Mouse (Mus musculus): ENCODE measurements around the gene Tagln2. TPM values are rescaled to one million over a fixed set of nuclear protein-coding genes. Genes with fewer than 3 reads are reported as not detected.

The Tagln2 gene
- polyA plus RNA-seq, 1 experiment from 2014 or later = 177 TPM

- Histone ChIP-seq H3K4me3 (no peak overlapping the region), H3K4me1 (0 out of 2 replicates have a peak, but pooled peaks cover 11% of the 10 kb centered on the region), H3K4me2 (no peak overlapping the region), H3K27me3 (replicated peaks) (no peaks in the 10 kb centered on the region), H3K9ac (no peak overlapping the region), H3K36me3 (no peaks in the 10 kb centered on the region), H3K9me3 (replicated peaks) (no peaks in the 10 kb centered on the region), H3K27ac (no peak overlapping the region)
- ATAC-seq = 0 out of 2 replicates have a peak, but pooled peaks have one; percentile 21
- 33% methylated on average over 16 of the region's 16 CpGs for WGBS (ENCODE audit: insufficient replicate concordance)
Measured at GRCm38 (mm10) chr1:172463387-172464333, 36.2 kb upstream of the Tagln2 start.

DNA sequence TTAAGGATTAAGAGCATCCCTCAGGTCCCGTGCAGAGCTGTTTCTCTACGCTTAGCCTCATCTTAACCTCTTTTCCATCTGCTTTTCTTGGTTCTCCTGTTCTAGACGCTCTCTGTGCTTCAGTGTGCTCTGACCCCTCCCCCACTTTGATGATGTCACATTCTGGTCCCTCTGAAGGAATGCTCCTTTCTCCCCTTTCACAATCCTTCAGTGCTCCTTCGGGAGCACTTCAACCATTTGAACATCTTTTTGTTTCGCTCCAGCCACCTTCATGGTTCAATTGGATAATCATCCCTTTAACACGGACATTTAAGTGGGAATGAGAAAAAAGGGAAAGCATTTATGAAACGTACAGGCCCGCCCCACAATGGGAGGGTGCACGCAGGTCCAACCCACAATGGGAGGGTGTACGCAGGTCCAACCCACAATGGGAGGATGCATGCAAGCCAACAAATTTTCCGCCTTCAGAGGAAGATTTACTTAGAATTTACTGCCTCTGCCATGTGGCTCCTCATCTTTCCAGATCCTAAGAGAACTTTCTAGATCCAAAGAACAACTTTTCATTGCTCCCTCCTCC, 31.5 kb upstream of the Tagln2 start:
- H3K4me2 ChIP-seq = no peak overlapping the region
- no peaks in the 10 kb centered on the region for H3K27me3 ChIP-seq (replicated peaks)
- H3K36me3 ChIP-seq = no peaks in the 10 kb centered on the region
- no peak overlapping the region for H3K27ac ChIP-seq
- H3K4me3 ChIP-seq = no peak overlapping the region
- no peak overlapping the region for H3K9ac ChIP-seq
- no peaks in the 10 kb centered on the region for H3K9me3 ChIP-seq (replicated peaks)
- H3K4me1 ChIP-seq = 0 out of 2 replicates have a peak, but pooled peaks cover 16% of the 10 kb centered on the region
- no peak for ATAC-seq
- 69% methylated on average over 11 of the region's 11 CpGs for WGBS (ENCODE audit: insufficient replicate concordance)

- 57% methylated on average over 5 of the region's 5 CpGs for WGBS (ENCODE audit: insufficient replicate concordance)
- H3K36me3 ChIP-seq = no peaks in the 10 kb centered on the region
- H3K4me1 ChIP-seq = 0 out of 2 replicates have a peak, but pooled peaks cover 8% of the 10 kb centered on the region
- H3K4me2 ChIP-seq = no peak overlapping the region
- ATAC-seq = no peak
- no peaks in the 10 kb centered on the region for H3K9me3 ChIP-seq (replicated peaks)
- H3K27me3 ChIP-seq (replicated peaks) = no peaks in the 10 kb centered on the region
- no peak overlapping the region for H3K9ac ChIP-seq
- H3K4me3 ChIP-seq = no peak overlapping the region
- no peak overlapping the region for H3K27ac ChIP-seq
Measured at GRCm38 (mm10) chr1:172469373-172469772, 30.5 kb upstream of the Tagln2 start.

- Histone ChIP-seq H3K4me1 (0 out of 2 replicates have a peak, but pooled peaks cover 9% of the 10 kb centered on the region), H3K36me3 (no peaks in the 10 kb centered on the region), H3K4me3 (no peak overlapping the region), H3K4me2 (no peak overlapping the region), H3K9ac (no peak overlapping the region), H3K27ac (no peak overlapping the region), H3K9me3 (replicated peaks) (no peaks in the 10 kb centered on the region), H3K27me3 (replicated peaks) (no peaks in the 10 kb centered on the region)
- WGBS (ENCODE audit: insufficient replicate concordance) = 29% methylated on average over 8 of the region's 8 CpGs
- no peak for ATAC-seq
Measured at GRCm38 (mm10) chr1:172469810-172470448, 29.9 kb upstream of the Tagln2 start.

GRCm38 (mm10) chr1:172472909-172473308, 26.9 kb upstream of the Tagln2 start:
- ATAC-seq = no peak
- Histone ChIP-seq H3K4me3 (no peak overlapping the region), H3K9ac (no peak overlapping the region), H3K9me3 (replicated peaks) (no peaks in the 10 kb centered on the region), H3K4me1 (peaks cover 15% of the 10 kb centered on the region), H3K36me3 (no peaks in the 10 kb centered on the region), H3K4me2 (no peak overlapping the region), H3K27me3 (replicated peaks) (peaks cover 2% of the 10 kb centered on the region; the same call in 1 of the 2 replicates), H3K27ac (no peak overlapping the region)

DNA sequence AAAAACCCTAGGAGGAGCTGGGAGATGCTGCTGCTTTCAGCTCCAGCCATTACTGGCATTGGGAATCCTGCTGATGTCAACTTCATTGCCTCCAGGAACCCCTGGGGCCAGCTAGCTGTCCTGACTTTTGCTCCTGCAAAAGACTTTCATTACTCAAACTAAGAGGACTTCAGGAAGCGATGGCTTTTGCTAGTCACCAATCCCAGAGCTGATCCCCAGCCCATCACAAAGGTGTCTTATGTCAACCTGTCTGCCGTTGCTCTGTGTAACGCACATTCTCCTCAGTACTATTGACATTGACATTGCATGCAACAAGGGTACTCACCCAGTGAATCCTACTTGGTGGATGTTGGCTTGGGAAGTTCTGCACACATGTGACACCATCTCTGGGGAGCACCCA, 25.7 kb upstream of the Tagln2 start:
- no peaks in the 10 kb centered on the region for H3K36me3 ChIP-seq
- no peaks in the 10 kb centered on the region for H3K9me3 ChIP-seq (replicated peaks)
- no peak overlapping the region for H3K4me2 ChIP-seq
- peaks cover 15% of the 10 kb centered on the region for H3K27me3 ChIP-seq (replicated peaks)
- ATAC-seq = no peak
- WGBS (ENCODE audit: insufficient replicate concordance) = 69% methylated on average over 3 of the region's 3 CpGs
- no peak overlapping the region for H3K27ac ChIP-seq
- H3K4me3 ChIP-seq = no peak overlapping the region
- H3K4me1 ChIP-seq = peaks cover 15% of the 10 kb centered on the region
- no peak overlapping the region for H3K9ac ChIP-seq

- no peak within 1 kb of the TSS for H3K4me2 ChIP-seq
- no peaks in the 10 kb centered on the region for H3K9me3 ChIP-seq (replicated peaks)
- 27% methylated on average over 7 of the region's 7 CpGs for WGBS (ENCODE audit: insufficient replicate concordance)
- peaks cover 25% of the 10 kb centered on the region for H3K27me3 ChIP-seq (replicated peaks)
- H3K27ac ChIP-seq = no peak within 1 kb of the TSS
- ATAC-seq = peak; percentile 32; the same call in 1 of the 2 replicates
- H3K4me3 ChIP-seq = no peak within 1 kb of the TSS
- H3K36me3 ChIP-seq = no peaks in the 10 kb centered on the region
- peaks cover 11% of the 10 kb centered on the region for H3K4me1 ChIP-seq
- H3K9ac ChIP-seq = no peak within 1 kb of the TSS
Measured at GRCm38 (mm10) chr1:172475054-172475741, 24.6 kb upstream of the Tagln2 start, which contains the start of gene Slamf9. TSS of gene Slamf9 (plus strand) at chr1:172475358.

- 42% methylated on average over 5 of the region's 5 CpGs for WGBS (ENCODE audit: insufficient replicate concordance)
- ATAC-seq = no peak
Measured at GRCm38 (mm10) chr1:172478020-172478419, 21.8 kb upstream of the Tagln2 start.

DNA sequence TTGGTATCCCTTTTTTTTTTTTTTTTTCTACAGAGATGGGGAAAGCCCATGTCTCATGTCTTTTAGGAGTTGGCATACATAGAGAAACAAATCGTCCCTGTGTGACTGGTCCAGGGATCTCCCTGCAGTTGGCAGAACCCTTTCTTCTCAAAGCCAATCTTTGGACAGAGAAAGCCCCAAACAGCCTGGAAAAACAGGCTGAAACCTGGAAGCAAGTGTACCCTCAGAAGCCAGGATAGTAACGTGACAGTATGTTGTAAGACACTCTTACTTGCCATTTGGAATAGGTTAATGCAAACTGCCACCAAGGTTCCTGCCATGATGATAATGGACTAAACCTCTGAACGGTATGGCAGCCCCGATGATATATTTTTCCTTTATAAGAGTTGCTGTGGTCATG, 19.5 kb upstream of the Tagln2 start:
- no peaks in the 10 kb centered on the region for H3K9me3 ChIP-seq (replicated peaks)
- ATAC-seq = no peak
- no peak overlapping the region for H3K9ac ChIP-seq
- H3K4me3 ChIP-seq = no peak overlapping the region
- H3K27ac ChIP-seq = no peak overlapping the region
- no peaks in the 10 kb centered on the region for H3K36me3 ChIP-seq
- no peak overlapping the region for H3K4me2 ChIP-seq
- 68% methylated on average over 4 of the region's 4 CpGs for WGBS (ENCODE audit: insufficient replicate concordance)
- peaks cover 75% of the 10 kb centered on the region for H3K27me3 ChIP-seq (replicated peaks)
- H3K4me1 ChIP-seq = peaks cover 23% of the 10 kb centered on the region

More at GRCm38 (mm10) chr1:172478020-172478419, 21.8 kb upstream of the Tagln2 start:
- Histone ChIP-seq H3K4me1 (peaks cover 26% of the 10 kb centered on the region), H3K27ac (no peak overlapping the region), H3K27me3 (replicated peaks) (peaks cover 54% of the 10 kb centered on the region), H3K9ac (no peak overlapping the region), H3K36me3 (no peaks in the 10 kb centered on the region), H3K9me3 (replicated peaks) (no peaks in the 10 kb centered on the region), H3K4me3 (no peak overlapping the region), H3K4me2 (no peak overlapping the region)

DNA sequence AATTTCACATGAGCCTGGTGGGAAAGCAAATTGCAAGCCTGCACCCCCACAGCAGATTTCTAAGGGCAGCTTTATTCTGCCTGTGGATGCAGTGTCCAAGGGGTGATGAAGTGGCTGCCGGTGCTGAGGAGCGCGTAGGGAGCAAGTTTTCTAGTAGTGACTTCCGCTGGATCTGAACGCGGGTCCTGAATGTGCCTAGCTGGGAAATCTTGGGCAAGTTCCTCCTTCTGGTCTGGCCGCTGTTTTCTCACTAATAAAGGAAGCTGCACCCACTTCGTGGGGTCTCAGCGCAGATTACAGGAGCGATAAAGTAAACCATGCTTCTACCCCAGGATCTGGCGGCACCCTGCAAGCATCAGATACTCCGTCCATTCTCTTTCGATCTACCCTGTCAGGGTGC, 18.7 kb upstream of the Tagln2 start:
- peaks cover 21% of the 10 kb centered on the region for H3K4me1 ChIP-seq
- peak overlapping the region; percentile 43 for H3K4me3 ChIP-seq
- H3K9me3 ChIP-seq (replicated peaks) = no peaks in the 10 kb centered on the region
- 13% methylated on average over 13 of the region's 13 CpGs for WGBS (ENCODE audit: insufficient replicate concordance)
- no peak overlapping the region for H3K27ac ChIP-seq
- peak overlapping the region; percentile 64 for H3K4me2 ChIP-seq
- H3K27me3 ChIP-seq (replicated peaks) = peaks cover 83% of the 10 kb centered on the region
- no peak overlapping the region for H3K9ac ChIP-seq
- no peaks in the 10 kb centered on the region for H3K36me3 ChIP-seq
- ATAC-seq = no peak

DNA sequence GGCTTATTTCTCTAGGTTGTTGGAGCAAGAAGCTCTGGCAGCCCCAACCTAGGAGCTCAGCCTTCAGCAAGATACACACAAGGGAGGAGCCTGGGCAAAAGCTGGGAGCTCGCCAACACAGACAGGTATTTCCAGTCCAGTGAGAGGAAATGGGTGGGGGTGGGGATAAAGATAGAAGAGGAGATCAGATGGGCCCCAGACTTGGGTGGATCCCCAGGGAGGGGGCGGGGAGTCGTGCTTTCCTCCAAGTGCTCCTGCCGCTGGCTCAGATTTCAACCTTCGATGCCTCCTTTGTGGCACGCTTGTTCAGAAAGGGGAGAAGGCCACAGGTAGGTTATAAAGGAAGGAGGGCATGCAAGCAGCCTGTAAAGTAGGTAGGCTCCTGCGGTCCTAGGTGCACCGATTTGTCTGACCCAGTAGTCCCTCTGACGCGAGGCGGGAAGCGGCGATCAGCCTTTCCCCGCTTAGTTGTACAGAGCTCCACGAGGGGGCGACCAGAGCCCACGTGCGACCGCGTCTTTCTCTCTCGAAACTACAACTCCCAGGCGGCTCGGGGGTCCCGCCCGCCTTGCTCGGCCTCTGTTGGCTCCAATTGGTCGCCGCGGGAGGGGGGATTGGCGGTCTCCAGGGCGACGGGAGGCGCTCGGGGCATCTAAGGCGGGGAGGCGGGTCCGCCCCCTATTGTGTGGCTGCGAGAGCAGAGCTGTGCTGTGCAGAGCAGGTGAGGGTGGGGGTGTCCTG, 18.1 kb upstream of the Tagln2 start, which contains the start of gene Igsf9:
Gene Igsf9 (plus strand): TSS at position 249 of the 741 bp plus-strand sequence.
- H3K36me3 ChIP-seq = no peaks in the 10 kb centered on the region
- H3K4me3 ChIP-seq = peak within 1 kb of the TSS; percentile 43
- no peak within 1 kb of the TSS for H3K27ac ChIP-seq
- peaks cover 21% of the 10 kb centered on the region for H3K4me1 ChIP-seq
- H3K27me3 ChIP-seq (replicated peaks) = peaks cover 88% of the 10 kb centered on the region
- under 1% methylated on average over 38 of the region's 38 CpGs for WGBS (ENCODE audit: insufficient replicate concordance)
- H3K9ac ChIP-seq = peak within 1 kb of the TSS; percentile 40; the same call in 1 of the 2 replicates
- ATAC-seq = peak; percentile 78
- H3K9me3 ChIP-seq (replicated peaks) = no peaks in the 10 kb centered on the region
- peak within 1 kb of the TSS; percentile 64 for H3K4me2 ChIP-seq
